Mouse (Mus musculus): ENCODE data around the gene Zbtb38. TPM values are rescaled to one million over a fixed set of nuclear protein-coding genes. Genes with fewer than 3 reads are reported as not detected.

Zbtb38 gene
- total RNA-seq (2021), result 10 to 100 TPM; 56.1 to 75.8 TPM
- long read RNA-seq, experiment 1, partial matches to known transcripts, result 1 of 11 reads
- long read RNA-seq, experiment 1, other reads (novel, unspliced or antisense), result 5 of 11 reads
- long read RNA-seq, experiment 2, partial matches to known transcripts, result 0 of 3 reads
- long read RNA-seq, experiment 2, other reads (novel, unspliced or antisense), result 3 of 3 reads

DNA sequence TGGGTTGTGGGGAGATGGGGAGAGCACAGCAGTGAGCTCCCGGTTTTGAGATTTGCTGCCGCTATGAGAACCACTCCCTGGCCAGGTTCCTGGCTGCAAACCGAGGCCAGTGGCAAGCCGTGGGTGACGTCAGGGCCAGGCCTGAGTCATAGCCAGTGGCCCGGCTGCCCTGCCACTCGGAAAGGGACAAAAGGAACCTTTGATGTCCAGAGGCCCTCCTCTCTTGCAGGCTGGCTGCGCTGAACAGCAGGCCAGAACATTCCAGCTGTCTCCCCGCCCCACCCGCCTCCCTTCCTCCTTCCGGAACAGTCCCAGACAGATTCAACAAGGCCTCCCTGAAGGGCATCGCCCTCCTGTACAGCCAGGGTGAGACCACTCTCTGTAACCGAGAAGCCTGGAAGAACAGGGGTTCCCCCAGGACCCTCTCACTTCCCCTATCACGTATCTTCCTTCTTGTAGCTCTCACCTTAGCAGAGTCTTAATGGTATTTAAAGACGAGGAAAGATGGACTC lies at the start of gene Zbtb38:
Gene Zbtb38, minus strand, starts transcription at position 229 of the 512 bp plus-strand sequence.
- peak; percentile 95 to 98 for DNase-seq

DNA sequence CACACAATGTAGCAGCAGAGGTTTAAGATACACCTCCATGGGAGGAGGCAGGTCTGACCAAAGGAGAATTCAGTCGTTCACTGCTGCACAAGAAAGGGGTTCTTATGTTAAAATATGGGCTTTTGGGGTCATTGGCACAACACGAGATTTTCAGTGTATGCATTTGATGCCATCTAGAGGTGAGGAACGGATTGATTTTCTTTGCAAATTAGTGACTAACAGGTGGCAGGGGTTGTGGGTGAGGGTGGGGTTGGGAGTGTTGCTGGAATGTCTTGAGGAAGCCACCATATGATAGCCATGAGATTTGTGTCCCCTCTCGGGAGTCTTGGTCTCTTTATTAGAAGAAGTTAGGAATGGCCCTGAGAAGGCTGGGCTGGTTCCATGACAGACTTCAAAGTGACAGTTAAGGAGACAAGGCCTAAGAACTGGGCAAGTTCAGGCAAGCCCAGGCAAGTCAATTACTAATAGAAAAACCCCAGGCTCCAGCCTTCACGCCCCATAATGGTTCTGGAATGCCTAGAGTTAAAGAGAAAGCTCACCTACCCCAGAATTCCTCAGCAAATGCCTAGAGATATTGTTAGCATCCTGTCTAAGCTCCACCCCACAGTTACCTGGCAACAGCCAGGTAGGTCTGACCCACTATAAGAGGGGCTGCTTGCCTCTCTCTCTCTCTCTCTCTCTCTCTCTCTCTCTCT lies 47.6 kb upstream of the Zbtb38 start:
- DNase-seq, result no peak

DNA sequence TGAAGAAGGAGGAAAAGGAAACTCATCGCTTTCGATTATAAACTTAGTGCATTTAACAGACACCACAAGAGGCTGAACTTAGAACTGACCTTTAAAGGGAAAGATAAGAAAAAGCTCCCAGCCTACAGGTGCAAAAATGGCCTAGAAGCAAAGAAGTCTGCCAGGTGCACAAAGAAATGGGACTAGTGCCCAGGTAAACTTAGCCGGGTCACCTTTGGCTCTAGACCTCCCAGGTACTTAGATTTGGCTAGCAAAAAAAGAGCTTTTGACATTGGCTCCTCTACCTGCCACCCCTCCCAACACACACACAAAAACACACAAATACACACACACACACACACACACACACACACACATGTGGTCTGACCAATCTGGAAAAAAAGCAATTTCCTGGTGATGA lies 44.7 kb upstream of the Zbtb38 start:
- DNase-seq, result no peak

DNA sequence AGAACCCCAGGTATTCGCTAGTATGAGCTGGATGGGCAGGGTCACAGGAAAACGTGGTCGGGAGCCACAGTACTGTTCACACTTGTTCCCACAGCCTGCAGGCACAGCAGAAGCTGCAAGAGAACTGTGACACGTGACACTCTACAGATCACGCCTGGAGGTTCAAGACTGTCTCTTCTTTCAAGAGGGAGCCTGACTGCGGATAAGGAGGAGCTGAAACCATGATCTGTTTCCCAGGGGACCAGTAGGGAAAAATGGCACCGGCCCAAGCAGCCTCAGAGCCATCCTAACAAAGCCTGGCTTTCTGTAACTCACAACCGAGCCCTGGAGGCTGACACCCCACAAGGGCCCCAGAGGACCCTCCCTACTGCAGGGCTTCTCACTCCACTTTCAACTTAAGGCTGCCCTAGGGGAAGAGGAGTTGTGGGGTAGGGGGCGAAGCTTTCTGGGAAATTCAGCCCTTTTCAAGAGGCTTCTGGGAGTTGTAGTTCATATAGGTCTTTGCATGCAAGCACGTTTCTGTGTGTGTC lies 42.8 kb upstream of the Zbtb38 start:
- peak; percentile 15 to 43 for DNase-seq

DNA sequence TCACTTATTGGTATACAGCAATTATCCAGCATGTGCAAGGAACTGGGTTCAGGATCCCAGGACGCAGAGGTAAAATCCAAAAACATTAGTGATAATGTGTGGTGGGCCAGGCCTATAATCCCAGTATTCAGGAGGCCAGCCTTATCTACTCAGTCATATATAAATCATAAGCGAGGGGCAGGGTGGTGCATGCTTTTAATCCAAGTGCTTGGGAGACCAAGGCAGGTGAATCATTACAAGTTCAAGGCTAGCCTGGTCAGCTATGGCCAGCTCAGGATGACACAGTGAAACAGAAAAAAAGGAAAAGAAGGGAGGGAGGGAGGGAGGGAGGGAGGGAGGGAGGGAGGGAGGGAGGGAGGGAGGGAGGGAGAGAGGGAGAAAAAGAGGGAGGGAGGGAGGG lies 42.0 kb upstream of the Zbtb38 start:
- peak; percentile 34 to 43 for DNase-seq

DNA sequence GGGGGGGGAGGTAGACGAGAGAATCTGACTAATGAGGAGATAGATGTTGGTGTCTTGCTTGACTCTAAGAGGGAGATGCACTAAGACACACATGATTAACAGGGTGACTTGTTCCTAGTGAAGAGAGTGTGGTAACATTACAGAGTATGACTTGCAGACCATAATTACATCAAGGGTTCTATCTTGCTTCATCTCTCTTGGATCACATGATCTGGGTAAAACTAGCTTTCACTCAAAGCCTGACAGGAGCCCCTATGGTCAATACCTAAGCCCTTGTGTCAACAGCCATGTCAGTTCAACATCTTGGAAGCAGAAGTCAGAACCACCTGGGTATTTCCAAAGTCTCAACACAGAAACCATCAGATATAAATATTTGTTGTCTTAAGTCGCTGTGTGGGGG lies 39.9 kb upstream of the Zbtb38 start:
- no peak for DNase-seq

DNA sequence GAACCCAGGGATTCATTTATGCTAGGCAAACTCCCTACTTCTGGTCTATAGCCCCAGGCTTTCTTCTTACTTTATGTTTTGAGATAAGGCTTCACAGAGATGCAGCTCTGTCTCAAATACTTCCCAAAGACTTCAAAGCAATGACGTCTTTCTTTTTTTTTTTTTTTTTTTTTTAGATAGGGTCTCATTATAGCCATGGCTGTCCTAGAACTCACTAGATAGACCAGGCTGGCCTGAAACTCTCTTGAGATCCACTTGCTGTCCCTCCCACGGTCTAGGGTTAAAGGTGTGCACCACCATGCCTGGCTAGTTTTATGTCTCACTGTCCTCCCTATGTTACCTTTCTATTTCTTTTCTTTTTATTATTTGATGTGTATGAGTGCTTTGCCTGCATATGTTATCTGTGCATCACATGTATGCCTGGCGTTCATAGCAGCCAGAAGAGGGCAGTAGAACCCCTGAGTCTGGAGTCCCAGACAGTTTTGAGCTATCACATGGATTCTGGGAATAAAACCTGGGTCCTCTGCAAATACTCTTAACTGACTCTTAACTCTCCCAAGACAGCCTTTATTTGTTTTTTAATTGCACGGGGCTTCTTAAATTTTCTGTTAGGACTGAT lies 37.9 kb upstream of the Zbtb38 start:
- peak in 1 of 2 experiments; percentile 26 for DNase-seq

DNA sequence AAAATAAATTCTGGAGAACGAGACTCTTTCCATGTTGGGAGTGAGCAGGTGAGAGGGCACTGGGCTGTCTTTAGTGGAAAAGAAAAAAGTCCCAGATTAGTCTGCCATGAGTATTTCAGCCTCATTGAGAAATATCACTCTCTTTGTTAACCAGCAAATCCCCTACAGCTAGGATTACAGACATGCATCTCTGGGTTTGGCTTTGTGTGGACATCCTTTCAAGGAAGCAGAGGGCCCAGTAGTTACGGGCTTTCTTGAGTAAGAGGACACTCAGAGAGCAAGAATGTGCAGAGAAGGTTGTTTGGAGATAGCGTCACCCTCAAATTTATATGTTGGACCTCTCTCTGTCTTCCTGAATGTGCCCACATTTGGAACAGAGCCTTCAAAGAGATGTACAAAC lies 37.3 kb upstream of the Zbtb38 start:
- no peak for DNase-seq

DNA sequence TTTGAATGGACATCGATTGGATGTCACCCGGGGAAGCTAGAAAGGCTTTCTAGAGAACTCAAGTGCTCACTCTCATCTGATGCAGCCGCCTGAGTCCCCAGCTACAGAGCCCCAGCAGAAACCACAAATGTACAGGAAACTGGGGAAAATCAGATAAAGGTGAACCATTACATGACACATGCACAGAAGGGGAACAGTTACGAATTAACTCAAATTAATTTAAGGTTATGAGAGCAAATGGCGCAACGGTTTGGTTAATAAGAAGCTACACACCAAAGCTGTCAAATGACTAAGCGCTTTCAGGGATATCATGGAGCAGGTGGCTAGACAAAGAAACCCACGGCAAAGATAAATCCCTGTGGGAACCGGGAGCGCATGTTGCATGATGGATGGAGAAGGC lies 35.2 kb upstream of the Zbtb38 start:
- DNase-seq, result no peak

DNA sequence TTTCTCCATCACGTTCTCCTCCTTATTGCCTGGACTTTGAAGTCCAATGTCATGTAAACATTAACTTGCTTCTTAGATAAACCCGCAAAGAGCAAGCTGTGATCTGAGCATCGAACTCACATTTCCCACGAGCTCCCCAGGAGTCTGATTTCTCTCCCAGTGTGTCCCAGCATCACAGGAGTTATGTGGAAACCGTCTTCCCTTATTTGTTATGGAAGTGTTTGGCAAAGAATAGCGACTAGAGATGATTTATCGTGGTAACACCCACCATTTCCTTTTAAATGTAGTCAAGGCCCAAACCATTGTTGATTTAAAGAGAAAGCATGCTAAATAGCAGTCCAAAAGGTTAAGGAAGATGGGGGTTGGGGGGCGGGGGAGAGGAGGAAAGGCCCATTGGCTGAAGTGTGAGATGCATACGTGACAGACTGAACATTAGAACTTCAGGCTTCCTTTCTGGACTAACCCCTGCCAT lies 33.3 kb upstream of the Zbtb38 start:
- DNase-seq, result no peak

DNA sequence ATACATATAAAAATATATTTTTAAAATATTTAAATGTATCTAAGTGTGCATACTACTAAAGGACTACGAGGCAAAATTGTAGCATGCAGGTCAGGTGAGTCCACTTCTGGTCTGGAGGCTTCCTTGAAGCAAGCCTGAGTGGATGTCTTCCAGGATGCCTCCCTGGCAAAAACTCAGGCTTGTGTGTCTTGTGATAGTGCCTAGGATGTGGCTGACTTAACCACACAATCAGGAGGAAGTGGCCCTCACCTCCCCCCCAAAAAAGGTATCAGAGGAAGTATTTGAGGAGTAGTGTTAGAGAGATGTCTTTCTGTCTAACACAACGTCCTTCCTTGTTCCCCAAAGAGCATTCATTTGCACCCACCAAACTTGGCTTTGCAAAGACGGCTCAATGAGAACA lies 32.6 kb upstream of the Zbtb38 start:
- no peak for DNase-seq

DNA sequence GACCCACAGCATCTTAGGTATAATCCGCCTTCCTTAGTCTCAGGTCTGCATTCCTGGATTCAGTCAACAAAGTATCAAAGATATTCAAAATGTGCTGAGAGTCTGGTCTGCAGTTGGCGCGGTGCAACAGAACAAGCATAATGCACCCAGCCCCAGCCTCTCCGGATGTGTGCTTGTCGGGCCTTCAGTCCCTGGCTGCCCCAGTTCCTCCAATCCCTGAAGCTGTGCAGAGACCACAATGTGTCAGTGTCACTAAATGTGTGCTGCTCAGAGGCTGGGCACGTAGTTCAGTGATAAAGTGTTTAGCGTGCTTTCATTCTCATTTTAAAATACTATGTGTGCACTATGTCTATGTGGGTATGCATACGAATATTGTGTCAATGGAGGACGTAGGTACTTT lies 31.0 kb upstream of the Zbtb38 start:
- DNase-seq, result peak in 1 of 2 experiments; percentile 23

DNA sequence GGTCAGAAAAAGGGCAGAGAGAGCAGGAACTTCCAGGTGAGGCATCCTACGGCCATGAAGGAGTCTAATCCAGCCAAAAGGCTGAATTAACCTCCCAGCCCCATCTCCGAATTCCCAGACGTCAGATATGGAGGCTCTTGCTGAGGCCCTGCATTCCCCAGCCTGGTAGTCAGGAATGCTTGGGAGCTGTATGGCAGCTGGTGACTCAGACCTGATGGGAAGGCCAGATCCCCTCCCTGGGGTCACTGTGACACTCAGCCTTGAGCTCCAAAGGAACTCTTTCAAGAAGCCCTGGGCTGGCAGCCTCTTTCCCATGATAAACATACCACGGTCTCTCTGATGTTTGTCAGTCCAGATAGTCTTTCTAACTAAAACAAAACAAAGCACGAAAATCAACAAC lies 30.6 kb upstream of the Zbtb38 start:
- DNase-seq, result peak; percentile 65 to 71

DNA sequence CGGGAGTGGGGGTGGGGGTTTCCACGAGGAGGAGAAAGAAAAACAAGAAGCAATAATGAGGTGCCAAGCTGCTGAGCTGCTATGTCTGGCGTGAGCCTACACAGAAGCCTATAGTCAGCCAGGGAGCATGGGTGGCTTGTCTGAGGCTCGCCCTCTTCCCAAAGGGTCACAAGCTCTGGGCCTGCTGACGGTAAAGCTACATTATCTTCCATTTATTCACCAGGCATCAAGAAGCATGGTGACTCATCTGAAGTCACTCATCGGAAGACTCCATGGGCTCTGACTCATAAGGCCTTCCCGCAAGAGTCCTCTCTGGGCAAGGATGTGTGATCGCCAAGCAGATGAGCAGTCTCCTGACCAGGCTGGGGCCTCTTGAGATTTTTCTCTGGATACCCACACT lies 29.4 kb upstream of the Zbtb38 start:
- DNase-seq, result peak; percentile 44 to 47

DNA sequence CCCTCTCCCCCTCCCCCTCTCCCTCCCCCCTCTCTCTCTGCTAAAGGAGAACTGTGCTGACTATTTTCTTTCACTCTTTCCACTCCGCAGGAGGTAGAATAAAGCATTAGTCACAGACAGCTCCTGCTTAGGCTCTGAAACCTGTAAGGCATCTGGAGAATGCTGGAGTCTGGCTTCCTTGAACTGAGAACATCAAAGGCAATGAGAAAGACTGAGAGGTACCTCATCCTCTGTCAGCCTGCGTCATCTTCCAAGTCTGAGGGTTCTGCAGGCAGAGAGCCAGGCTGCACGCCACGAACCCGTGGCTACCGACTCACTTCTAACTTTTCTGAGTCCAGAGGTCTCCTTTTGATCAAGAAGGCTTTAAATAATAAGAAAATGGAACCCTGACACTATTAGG lies 20.5 kb upstream of the Zbtb38 start:
- peak; percentile 77 to 78 for DNase-seq

DNA sequence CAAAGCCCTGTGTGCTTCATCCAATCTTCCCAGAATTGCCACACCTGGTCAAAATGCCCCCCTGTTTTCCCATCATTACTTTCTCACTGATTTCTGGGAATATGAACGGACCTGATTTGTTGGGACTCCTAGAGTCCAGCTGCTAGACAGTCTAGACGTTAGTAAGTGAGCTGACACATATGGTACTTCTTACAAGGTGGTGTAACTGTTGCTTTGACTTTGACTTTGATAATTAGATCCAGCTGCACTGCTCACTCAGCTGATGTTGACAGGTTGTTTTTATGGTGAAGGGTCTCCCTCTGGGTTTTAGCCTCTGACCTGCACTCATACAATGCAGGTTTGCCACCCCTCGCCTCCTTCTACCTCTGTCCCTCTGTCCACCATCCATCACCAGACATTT lies 17.8 kb upstream of the Zbtb38 start:
- DNase-seq, result no peak

DNA sequence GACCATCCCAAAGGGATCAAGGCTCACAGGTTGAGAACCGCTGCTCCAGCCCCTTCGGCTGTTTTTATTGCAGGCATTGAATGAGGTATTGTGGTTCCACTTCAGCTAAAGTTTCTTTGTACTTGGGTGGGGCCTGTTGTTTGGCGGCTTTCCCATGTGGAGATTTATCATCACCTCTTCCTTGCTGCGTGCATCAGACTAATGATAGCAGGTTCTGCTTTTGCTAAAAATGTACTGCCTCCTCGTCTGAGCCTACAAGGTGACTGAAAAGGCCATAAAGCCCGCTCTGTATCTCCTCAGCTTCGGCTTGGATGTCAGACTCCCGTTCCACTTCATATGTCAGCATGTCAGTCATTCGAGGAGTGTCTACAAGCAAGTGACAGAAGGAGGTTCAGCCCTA lies 17.0 kb upstream of the Zbtb38 start:
- DNase-seq, result no peak

DNA sequence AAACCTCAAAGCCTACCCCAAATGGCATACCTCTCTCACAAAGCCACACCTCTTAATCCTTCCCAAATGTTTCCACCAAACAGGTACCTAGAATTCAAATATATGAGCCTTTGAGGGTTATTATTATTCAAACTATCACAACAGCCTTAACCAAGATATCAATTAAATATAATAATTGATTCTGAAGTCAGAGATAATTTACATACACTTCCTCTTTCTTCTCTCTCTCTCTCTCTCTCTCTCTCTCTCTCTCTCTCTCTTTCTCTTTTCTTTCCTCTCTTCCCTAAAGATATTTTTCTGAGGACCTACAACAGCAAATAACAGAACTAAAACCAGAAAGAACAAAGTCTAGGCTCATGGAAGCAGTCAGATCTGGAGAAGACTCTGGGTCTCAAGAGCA lies 15.2 kb upstream of the Zbtb38 start:
- DNase-seq, result no peak

DNA sequence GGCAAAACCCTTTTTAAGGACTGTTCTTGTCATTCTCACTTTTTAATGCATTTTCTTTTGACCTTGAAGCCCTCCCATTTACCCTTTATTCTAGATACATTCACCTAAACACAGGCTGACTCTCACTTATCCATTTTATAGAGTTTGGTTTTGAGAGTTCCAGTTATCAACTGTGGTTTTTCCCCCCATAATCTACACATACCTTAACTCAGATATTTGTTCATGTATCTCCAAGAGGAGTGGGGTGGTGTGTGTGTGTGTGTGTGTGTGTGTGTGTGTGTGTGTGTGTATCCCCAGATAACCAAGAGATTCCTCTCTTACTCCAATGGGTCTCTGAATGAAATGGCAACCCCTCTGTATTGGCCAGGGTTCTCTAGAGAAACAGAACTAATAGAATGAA lies 13.4 kb upstream of the Zbtb38 start:
- DNase-seq, result no peak

DNA sequence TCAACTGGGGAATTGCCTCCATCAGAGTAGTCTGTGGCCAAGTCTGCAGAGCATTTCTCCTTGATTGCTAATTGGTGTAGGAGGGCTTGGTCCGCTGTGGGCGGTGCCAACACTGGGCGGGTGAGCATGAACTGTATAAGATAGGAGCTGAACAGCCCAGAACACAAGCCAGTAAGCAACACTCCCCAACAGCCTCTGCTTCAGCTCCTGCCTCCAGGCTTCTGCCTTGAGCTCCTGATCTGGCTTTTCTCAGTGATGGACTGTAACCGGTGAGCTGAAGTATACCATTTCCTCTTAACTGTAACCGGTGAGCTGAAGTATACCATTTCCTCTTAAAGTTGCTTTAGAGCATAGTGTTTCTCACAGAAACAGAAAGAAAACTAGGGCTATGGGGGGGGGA lies 12.8 kb upstream of the Zbtb38 start:
- DNase-seq, result no peak

DNA sequence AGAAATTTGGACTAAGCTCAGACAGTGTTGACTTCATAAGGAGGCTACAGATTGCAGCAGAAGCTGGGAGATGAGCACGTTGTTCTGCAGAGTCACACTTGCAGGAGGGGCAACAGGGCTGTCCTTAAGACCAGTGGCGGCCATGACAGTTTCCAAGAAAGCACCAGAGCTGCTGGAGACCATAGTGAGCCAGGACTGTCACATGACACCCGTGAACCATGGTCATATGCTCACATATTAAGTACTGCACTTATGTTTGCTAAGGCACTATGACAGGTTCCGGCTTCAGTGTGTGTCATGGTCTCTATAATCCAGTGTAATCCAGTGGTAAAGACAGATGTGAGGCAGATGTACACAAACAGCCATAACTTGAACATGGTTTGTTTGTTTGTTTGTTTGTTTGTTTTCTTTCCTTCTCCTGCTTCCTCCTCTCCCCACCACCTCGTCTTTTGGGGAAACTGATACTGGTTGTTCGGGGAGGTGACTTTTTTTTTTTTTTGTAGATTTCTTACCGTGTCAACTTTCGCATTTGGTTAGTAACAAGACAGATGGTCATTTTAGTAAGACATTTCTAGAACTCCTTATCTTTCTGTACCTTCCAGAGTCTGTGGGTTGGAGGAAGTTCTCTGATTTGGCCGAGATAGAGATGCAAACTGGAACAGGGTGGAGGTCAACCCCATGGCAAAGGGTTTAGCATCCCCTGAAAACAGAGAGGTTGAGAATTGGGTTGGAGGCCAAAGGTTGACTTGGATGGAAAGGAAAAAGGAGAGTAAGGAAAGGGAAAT lies 11.4 kb upstream of the Zbtb38 start:
- no peak for DNase-seq

DNA sequence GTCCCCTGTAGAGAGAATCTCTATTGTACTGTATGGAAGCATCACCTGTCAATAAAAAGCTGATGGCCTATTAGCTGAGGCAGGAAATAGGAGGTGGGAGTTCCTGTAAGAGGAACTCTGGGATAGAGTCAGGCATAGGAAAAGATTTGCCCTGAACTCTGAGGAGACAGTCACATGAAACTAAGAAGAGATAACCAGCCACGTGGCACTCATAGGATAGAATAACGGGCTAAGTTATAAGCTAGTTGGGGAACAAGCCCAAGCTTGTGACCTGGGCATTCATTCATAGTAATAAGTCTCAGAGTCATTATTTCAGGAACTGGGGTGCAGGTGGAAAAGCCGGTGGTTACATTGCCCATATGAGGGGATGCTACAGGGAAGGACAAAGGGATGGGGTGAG lies 10.4 kb upstream of the Zbtb38 start:
- DNase-seq, result no peak
